Mouse (Mus musculus) brain, embryonic 14.5 days (tissue): ENCODE measurements around the gene Fancc. TPM values are rescaled to one million over a fixed set of nuclear protein-coding genes. Genes with fewer than 3 reads are reported as not detected.

ENCODE experiments used
- DNase-seq: peaks from one replicate; pipeline ENCODE4 v3.0.0-alpha.2; 2011; ENCODE audit warnings: low read depth
- CTCF ChIP-seq: fragments of 200-500 bp; IDR thresholded peaks from 2 replicates; pipeline ENCODE4 v1.5.1; 2012; ENCODE audit warnings: inconsistent platforms, mild to moderate bottlenecking, moderate library complexity, borderline replicate concordance; ENCODE audit not compliant: insufficient read depth, insufficient read length; ENCODE audit errors: extremely low read depth
- POLR2A ChIP-seq: fragments of 200-500 bp; IDR thresholded peaks from 2 replicates; pipeline ENCODE4 v1.6.1; 2012; ENCODE audit warnings: mild to moderate bottlenecking, inconsistent platforms, borderline replicate concordance; ENCODE audit not compliant: poor library complexity, insufficient read depth, insufficient read length, severe bottlenecking; ENCODE audit errors: extremely low read depth
- polyA plus RNA-seq: library from polyadenylated mRNA; depleted of rRNA; stranded (reverse); fragments of >200 nt; gene quantifications from 2 replicates; pipeline ENCODE4 v1.2.3, GENCODE M21; 2012

Fancc gene
- polyA plus RNA-seq, 1 experiment, result 12.7 TPM

DNA sequence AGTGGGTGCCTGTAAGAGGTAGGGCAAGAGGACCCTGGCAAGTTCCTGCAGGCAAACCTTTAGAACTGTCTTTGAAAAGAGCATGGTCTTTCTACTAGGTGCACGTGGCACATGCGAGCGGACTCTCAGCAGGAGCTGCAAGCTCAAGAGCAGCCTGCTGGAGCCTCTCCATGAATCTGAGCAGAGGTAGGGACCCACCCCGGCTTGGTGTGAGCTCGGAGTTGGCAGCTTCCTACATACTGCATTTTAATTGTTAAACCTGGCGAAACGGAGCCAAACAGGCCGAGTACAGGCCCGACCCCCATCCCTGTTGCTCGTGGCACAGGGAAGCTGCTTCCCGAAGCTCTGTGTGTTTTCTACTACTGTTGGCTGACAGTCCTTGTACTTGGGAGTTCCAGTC lies 200.8 kb downstream of the Fancc start:
- TF ChIP-seq CTCF (no peak), POLR2A (no peak)
- DNase-seq, result no peak

DNA sequence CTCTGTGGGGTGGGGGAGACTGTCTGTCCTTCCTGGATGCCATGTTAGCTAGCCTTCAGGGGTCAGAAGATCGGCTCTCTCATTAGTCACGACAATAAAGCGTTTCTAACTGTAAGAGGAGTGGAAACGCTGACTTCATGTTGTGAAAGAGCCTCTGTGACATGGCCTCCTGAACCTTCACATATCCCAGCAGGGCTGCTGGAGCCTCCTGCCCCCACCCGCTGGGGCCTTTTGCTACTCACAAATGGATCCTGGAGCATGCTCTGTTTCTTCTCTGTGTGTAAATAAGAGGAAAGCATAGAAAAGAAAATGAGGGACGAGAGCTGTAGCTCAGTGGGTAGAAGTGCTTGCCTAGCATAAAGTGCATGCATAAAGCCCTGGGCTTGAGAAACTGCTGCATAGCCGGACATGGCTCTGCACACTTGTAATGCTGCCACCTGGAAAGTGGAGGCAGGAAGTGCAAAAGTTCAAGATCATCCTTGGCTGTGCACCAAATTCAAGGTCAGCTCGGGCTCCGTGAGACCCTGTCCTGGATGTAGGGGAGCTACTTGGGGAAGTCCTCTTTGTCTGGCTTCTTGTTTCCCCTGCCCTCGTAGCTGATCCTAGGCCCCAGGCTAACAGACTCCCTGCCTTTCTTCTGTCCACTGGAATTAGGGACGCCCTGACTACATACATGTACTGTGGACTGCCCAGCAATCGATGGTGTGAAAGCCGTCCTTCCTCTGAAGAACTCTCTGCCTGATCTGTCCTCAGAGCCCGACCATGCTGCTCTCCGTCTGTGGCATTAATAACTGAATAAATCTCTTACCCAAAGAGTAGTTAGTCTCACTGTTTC lies 202.5 kb downstream of the Fancc start:
- peak; percentile 66 for DNase-seq
- TF ChIP-seq POLR2A (no peak), CTCF (no peak)

DNA sequence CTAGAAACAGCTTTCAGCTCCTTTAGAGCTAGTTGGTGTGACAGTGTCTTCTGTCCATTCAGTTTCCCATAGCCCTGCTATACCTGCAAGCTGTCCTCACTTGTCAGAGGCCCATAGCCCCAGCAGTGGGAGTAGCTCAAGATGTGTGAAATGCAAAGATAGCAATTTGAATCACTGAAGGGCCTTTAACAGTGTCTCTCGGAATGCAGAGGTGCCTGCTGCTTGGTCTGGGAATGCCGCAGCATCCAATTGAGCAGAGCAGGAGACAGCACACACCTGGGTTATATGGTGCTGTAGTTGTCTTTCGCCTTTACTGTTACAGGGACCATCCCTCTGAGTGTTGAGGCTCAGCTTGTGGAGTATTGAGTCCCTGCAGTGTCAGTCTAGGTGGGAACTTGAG lies 203.4 kb downstream of the Fancc start:
- TF ChIP-seq POLR2A (no peak), CTCF (no peak)

DNA sequence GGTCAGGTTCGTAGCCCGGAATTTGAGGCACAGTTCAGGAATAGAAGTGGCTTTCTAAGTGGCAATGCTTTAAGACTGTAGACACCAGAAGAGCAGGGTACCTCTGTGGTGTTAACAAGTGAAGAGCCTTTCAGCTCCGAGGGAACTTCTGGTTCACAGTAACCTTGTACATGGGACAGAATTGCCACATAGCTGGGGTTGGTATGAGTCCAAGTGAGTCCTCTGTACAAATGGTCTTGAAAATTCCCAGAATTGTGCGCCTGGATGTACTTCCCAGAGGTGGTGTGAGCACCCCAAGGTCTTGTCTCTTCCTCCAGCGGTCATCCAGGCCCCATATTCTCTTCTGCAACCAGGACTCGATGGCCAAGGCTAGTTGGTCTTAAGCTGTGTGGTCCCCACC lies 206.1 kb downstream of the Fancc start:
- TF ChIP-seq CTCF (no peak), POLR2A (no peak)
- no peak for DNase-seq

More for the DNA sequence above, 203.4 kb downstream of the Fancc start:
- no peak for DNase-seq

DNA sequence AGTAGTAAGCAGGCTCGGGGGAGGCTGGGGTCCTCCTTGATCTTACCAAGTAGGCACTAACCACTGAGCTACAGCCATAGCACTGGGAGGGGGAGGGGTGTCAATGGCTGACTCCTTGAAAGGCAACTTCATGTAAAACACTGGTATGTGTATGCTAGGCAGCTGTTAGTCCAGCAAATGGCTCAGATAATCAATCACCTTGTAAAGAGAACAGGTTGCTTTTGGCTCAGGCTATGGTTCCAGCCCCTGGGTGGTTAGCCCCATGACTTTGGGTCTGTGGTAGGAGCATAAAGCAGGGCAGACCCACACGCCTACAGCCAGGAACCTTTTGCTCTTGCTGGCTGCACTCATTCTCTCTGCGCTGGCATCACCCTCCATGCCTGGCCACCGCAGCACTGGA lies 207.0 kb downstream of the Fancc start:
- DNase-seq, result no peak
- TF ChIP-seq POLR2A (no peak), CTCF (no peak)

DNA sequence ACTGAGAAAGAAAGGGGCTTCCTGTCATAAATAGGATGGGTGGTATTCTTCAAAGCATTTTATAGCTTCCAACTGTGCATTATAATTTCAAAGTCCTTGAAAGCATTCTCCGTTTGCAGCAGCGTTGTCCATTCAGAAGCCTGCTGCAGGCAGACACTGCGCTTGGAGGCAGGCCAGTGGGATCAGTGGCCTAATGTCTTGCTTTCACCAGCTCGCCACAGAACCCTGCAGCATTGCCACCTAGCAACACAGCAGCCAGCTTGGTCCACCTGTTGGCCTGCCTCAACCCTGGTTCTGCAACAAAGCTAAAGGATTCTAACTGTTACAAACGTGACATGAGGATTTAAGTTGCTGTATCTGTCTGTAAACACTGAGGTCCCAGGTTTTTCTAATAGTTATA lies 207.4 kb downstream of the Fancc start:
- DNase-seq, result peak; percentile 66
- TF ChIP-seq POLR2A, result no peak
- TF ChIP-seq CTCF, result no peak

DNA sequence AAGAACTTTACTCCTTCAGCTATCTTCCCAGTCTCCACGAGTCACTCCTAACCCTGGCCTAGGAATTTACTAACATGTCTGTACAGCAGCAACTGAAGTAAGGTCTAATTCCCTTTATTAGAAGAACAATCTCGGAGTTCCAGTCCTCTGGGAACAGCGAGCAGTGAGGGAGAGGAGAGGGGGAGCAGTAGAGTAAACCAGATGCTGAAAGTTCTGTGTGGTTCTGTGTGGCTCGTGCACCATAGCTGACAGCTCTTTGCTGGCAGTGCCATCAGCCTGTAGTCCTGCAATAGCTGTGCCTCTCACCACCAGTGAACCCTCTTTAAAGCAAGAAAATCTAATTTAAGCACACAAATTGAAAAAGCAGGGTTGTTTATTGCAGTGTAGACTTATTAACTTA lies 207.9 kb downstream of the Fancc start:
- no peak for DNase-seq
- no peak for TF ChIP-seq CTCF
- no peak for TF ChIP-seq POLR2A

DNA sequence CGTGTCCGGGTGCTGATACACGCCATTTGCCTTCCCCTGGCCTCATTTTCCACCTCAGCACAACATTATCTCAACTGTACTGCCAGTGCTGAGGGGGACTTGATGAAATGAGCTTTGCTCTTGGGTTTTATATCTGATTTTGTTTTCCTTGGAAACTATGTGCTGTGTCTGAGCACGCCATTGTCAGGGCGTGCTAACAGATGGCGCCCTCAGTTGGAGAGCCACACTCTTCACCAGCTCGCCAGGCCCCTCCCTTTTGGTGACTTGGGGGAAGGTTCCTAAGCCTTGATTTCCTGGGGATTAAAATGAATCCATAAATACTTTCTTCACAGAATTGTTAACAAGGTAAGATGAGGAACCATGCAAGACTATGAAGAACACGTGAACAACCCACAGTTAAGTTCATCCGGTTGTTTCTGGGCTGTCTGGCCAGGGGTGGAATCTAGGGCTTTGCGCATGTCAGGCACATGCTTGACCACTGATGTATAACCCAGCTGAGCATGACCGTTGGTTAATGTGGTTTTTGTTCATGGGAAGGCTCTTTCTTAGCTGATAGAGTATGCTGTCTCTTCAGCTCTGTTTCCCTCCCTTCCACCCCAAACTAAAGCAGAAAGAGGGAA lies 210.5 kb downstream of the Fancc start:
- DNase-seq, result no peak
- TF ChIP-seq POLR2A, result no peak
- TF ChIP-seq CTCF, result no peak

DNA sequence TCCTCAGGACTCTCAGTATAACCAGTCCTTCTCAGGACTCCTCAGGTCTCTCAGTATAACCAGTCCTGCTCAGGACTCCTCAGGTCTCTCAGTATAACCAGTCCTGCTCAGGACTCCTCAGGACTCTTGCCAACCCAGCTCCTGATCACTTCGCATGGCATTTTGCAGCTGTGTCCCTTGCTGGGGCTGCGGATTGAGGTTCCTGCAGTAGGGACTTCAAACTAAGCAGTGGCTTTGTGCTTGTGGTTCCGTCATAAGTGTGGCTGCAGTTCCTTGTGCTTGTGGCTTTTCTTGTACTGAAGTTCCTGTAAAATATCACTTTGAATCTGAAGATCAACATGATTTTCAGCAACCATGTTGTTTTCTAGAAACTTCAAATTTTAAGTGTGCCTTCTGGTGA lies 212.3 kb downstream of the Fancc start:
- no peak for DNase-seq
- TF ChIP-seq POLR2A (no peak), CTCF (no peak)

DNA sequence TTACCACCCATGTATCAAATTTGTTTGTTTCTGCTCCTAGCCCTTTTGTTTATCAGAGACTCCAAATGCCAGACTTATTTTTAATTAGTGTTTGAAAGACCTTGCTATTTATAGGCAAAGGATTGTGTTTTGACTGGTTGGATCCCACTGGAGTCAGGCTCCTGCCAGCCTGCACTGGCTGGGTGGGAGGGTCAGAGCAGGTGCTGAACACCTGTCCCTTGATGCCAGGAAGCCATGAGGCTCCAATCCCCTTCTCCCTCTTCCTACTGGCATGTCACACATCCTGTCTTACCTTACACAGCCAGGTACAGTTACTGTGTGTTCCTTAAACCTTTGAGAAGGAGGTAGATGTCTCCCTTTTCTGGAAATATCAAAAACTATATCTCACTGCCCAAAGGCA lies 213.8 kb downstream of the Fancc start:
- no peak for TF ChIP-seq POLR2A
- TF ChIP-seq CTCF, result no peak

DNA sequence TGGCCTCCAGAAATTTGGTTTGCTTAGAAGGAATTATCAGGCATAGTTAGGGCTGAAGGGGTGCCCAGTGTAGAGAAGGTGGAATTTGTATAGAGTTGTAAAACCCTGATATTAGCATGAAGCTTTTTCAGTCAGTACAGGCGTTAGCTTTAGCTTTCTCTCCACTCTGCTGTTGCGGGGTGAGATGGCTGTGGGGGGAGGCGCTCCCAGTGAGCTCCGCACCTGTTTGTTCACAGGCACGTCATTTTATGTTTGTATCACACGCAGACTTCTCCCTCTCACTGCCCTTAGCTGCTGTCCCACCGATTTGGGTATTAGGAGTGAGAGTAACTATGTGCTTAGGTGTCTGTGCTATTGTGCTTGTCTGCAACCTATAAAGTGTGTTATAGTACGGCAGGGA lies 215.9 kb downstream of the Fancc start:
- no peak for DNase-seq
- no peak for TF ChIP-seq CTCF
- no peak for TF ChIP-seq POLR2A

More for the DNA sequence above, 213.8 kb downstream of the Fancc start:
- no peak for DNase-seq

DNA sequence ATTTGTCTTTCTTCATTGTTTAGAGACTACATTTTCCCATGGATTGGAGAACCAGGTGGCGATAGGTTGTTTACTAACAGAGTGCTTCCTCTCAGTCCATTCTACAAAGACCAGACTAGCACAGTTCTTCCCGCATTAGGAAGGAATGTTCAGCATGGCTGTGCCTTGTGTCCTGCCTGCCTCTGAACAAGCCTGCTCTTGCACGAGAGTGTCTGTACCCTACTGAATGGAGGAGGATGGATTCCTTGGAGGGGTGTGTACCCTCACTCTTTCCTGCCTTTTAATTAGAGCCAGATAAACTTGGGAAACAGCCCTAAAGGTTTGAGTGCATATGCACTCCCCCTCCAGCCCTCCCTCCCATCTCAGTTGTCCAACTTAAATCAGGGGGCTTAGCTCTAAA lies 216.7 kb downstream of the Fancc start:
- DNase-seq, result no peak
- TF ChIP-seq CTCF (no peak), POLR2A (no peak)

DNA sequence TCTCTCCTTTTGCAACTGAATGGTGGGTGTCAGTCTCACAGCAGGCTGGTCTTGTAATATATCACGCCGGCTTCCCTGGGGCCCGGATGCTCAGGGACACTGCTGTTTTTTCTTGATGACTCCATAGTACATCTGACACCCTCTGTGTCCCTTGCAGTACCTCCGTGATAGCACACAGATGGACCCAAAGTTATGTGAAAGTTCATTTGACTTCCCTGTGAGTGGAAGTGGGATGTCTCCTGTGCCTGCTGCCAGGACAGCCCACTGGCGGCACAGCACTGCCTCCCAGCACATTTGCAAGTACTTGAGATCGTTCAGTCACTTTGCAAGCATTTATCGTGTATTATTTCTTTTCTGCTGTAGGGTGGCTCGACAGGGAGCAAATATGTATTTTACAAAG lies 217.3 kb downstream of the Fancc start:
- TF ChIP-seq POLR2A (no peak), CTCF (no peak)
- no peak for DNase-seq
